Mouse (Mus musculus) liver, adult 2 months (tissue): ENCODE data around the gene Marveld1. TPM values are rescaled to one million over a fixed set of nuclear protein-coding genes. Genes with fewer than 3 reads are reported as not detected.

Experiments
- DNase-seq: peaks from one replicate; pipeline ENCODE4 v3.0.0-alpha.2; 2011; ENCODE audit warnings: low read depth, low spot score; ENCODE audit errors: extremely low read depth
- H3K27ac ChIP-seq: fragments of 200-500 bp; replicated peaks from 2 replicates; pipeline ENCODE4 v1.5.1; 2012; ENCODE audit warnings: low read depth, mild to moderate bottlenecking, control low read depth, inconsistent platforms, low read length; ENCODE audit not compliant: insufficient read depth
- H3K27me3 ChIP-seq: fragments of 200-500 bp; 2 replicates; pipeline ENCODE4 v1.6.1; 2012; ENCODE audit warnings: mild to moderate bottlenecking, moderate library complexity, low read length, inconsistent platforms; ENCODE audit not compliant: control insufficient read depth, insufficient read depth
- H3K36me3 ChIP-seq: fragments of 200-500 bp; 2 replicates; pipeline ENCODE4 v1.6.1; 2012; ENCODE audit warnings: low read length, inconsistent platforms; ENCODE audit not compliant: control insufficient read depth, insufficient read depth
- H3K4me1 ChIP-seq: fragments of 200-500 bp; 2 replicates; pipeline ENCODE4 v1.6.1; 2011; ENCODE audit warnings: low read length; ENCODE audit not compliant: control insufficient read depth, insufficient read depth
- H3K4me3 ChIP-seq: fragments of 200-500 bp; 2 replicates; pipeline ENCODE4 v1.5.1; 2011; ENCODE audit warnings: low read depth, mild to moderate bottlenecking, control low read depth, low read length, moderate library complexity; ENCODE audit not compliant: insufficient read depth
- H3K79me2 ChIP-seq: fragments of 200-500 bp; 2 replicates; pipeline ENCODE4 v1.6.1; 2012; ENCODE audit warnings: inconsistent platforms, mild to moderate bottlenecking, low read length, moderate library complexity; ENCODE audit not compliant: control insufficient read depth, insufficient read depth
- H3K9ac ChIP-seq: fragments of 200-500 bp; 2 replicates; pipeline ENCODE4 v1.6.1; 2012; ENCODE audit warnings: low read depth, mild to moderate bottlenecking, control low read depth, inconsistent platforms, low read length
- CTCF ChIP-seq: fragments of 200-500 bp; IDR thresholded peaks from 2 replicates; pipeline ENCODE4 v1.5.1; 2011; ENCODE audit warnings: low read depth, low read length, control low read depth
- POLR2A ChIP-seq: fragments of 200-500 bp; IDR thresholded peaks from 2 replicates; pipeline ENCODE4 v1.6.1; 2011; ENCODE audit warnings: low read length, control low read depth; ENCODE audit not compliant: insufficient read depth; ENCODE audit errors: extremely low read depth
- WGBS: fragments of 180-500 bp; shearing (Covaris S2); methylation state at CpG from one replicate; pipeline ENCODE4 v1.1.7; 2018; 5-methylcytosine and 5-hydroxymethylcytosine counted together
- polyA plus RNA-seq: library from polyadenylated mRNA; depleted of rRNA; stranded (reverse); fragments of >200 nt; gene quantifications from 2 replicates; pipeline ENCODE4 v1.2.3, GENCODE M21; 2012
- total RNA-seq: library from RNA; depleted of rRNA; stranded (reverse); fragments of >200 nt; gene quantifications from 2 replicates; pipeline ENCODE4 v1.2.3, GENCODE M21; 2014

Gene Marveld1
- total and polyA plus RNA-seq, 2 experiments, result 12.1 to 25.7 TPM

DNA sequence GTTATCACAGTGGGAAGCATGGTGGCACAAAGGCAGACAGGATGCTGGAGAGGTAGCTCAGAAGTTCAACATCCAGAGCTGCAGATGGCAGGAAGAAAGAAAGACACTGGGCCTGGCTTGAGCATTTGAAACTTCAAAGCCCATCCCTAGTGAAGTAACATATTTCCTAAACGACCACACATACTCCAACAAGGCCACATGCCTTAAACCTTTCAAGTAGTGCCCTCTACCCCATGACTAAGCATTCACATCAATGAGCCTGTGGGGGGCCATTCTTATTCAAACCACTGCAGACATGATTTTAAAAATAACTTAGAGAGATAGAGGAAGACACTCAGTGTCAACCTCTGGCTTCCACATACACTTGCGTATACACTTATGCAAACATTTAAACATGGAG lies 4.4 kb upstream of the Marveld1 start:
- peaks cover 16% of the 10 kb centered on the region for H3K4me1 ChIP-seq
- H3K9ac ChIP-seq, result no peak overlapping the region
- WGBS, result 92% methylated on average over 2 of the region's 2 CpGs
- H3K79me2 ChIP-seq, result no peaks in the 10 kb centered on the region
- H3K27me3 ChIP-seq, result no peaks in the 10 kb centered on the region
- no peaks in the 10 kb centered on the region for H3K36me3 ChIP-seq
- H3K4me3 ChIP-seq, result no peak overlapping the region
- no peak for DNase-seq
- H3K27ac ChIP-seq, result no peak overlapping the region
- no peak for TF ChIP-seq CTCF
- no peak for TF ChIP-seq POLR2A

DNA sequence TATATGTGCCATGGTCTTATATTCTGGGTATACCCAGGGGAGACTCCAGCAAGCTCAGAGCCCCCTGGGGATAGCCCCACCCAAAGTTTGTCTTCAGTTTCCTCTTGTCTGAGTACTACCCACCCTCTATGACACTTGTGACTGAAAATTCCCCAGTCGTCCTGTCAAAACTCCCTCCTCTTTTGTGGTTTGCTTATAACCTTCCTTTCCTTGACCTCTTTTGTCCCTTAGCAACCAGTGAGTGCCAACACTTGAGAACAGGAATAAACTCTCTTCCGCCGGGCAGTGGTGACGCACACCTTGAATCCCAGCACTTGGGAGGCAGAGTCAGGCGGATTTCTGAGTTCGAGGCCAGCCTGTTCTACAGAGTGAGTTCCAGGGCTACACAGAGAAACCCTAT lies 3.1 kb upstream of the Marveld1 start:
- Histone ChIP-seq H3K79me2 (no peaks in the 10 kb centered on the region), H3K27ac (no peak overlapping the region), H3K27me3 (no peaks in the 10 kb centered on the region), H3K9ac (no peak overlapping the region), H3K4me3 (no peak overlapping the region), H3K36me3 (no peaks in the 10 kb centered on the region), H3K4me1 (peaks cover 23% of the 10 kb centered on the region)
- TF ChIP-seq POLR2A, result no peak
- no peak for TF ChIP-seq CTCF
- WGBS, result 43% methylated on average over 6 of the region's 6 CpGs
- DNase-seq, result no peak

DNA sequence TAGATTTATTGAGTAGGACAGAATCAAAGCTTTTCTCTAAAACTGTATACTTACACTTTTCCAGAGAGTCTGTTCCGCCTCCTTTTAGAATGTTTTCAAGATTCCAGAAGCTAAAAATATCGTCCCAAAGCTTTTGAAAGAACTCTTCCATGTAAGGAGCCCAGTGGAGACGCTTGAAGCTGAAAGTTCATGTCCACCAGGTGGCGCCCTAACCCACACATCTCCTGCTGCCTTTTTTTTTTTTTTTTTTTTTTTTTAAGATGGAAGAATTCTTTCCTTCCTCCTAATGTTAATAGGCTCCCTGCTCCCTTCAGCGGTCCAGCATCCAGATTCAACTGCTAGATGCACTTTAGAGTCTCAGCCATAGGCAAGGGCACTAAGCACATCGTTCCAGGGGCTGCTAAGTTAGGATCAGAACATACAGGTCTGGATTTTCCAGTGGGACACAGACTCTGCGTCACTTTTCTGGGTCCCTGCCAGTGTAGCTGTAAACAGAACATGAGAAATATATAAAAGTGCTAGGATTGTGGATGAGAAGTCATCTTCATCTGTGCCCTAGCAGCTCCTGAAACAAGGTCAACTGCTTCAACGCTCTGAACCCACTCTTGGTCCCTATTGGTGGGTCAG lies 2.5 kb upstream of the Marveld1 start:
- Histone ChIP-seq H3K36me3 (no peaks in the 10 kb centered on the region), H3K27ac (no peak overlapping the region), H3K4me3 (no peak overlapping the region), H3K79me2 (no peaks in the 10 kb centered on the region), H3K27me3 (no peaks in the 10 kb centered on the region), H3K4me1 (peaks cover 28% of the 10 kb centered on the region), H3K9ac (no peak overlapping the region)
- DNase-seq, result peak; percentile 68
- WGBS, result 29% methylated on average over 8 of the region's 8 CpGs
- TF ChIP-seq CTCF, result peak; percentile 63
- TF ChIP-seq POLR2A, result no peak

DNA sequence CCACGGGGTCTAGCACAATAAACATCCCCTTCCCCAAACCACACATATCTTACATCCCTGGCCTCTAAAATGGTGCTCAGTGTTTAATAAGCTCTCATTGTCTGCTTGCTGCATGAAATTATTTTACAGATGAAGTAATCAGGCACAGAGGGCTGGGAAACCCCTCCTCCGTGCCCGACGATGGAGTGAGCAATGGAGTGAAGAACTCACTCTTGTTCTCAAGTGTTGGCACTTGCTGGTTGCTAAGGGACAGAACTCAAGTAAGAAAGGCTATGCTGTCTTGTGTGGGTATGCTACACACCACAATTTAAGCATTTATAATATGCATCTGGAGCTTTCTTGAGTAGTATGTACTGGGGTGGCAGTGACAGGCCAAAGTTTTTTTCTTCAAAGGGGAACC lies 2.0 kb upstream of the Marveld1 start:
- Histone ChIP-seq H3K4me1 (peaks cover 31% of the 10 kb centered on the region), H3K27ac (no peak overlapping the region; the same call in 1 of the 2 replicates), H3K4me3 (no peak overlapping the region), H3K36me3 (no peaks in the 10 kb centered on the region), H3K79me2 (no peaks in the 10 kb centered on the region), H3K27me3 (no peaks in the 10 kb centered on the region), H3K9ac (no peak overlapping the region)
- no peak for DNase-seq
- TF ChIP-seq CTCF, result no peak
- no peak for TF ChIP-seq POLR2A
- WGBS, result 57% methylated on average over 4 of the region's 4 CpGs

DNA sequence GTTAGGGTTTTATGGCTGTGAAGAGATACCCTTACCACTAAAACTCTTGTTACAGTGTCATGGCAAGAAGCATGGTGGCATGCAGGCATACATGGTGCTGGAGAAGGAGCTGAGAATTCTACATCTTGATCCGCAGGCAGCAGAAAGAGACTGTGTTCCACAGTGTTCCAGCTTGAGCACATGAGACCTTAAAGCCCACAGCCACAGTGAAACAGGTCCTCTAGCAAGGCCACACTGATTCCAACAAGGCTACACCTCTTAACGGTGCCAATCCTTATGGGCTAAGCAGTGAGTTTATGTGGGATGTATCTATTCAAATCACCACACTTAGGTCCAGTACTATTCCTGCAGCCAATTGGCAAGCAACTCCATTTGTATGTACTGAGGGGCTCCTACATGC lies 1.5 kb upstream of the Marveld1 start:
- TF ChIP-seq CTCF, result no peak
- no peak for TF ChIP-seq POLR2A
- Histone ChIP-seq H3K27me3 (no peaks in the 10 kb centered on the region), H3K27ac (peak overlapping the region; percentile 79), H3K4me3 (no peak overlapping the region), H3K79me2 (no peaks in the 10 kb centered on the region), H3K9ac (no peak overlapping the region), H3K36me3 (no peaks in the 10 kb centered on the region), H3K4me1 (peaks cover 34% of the 10 kb centered on the region)
- 85% methylated on average over 2 of the region's 2 CpGs for WGBS
- no peak for DNase-seq

DNA sequence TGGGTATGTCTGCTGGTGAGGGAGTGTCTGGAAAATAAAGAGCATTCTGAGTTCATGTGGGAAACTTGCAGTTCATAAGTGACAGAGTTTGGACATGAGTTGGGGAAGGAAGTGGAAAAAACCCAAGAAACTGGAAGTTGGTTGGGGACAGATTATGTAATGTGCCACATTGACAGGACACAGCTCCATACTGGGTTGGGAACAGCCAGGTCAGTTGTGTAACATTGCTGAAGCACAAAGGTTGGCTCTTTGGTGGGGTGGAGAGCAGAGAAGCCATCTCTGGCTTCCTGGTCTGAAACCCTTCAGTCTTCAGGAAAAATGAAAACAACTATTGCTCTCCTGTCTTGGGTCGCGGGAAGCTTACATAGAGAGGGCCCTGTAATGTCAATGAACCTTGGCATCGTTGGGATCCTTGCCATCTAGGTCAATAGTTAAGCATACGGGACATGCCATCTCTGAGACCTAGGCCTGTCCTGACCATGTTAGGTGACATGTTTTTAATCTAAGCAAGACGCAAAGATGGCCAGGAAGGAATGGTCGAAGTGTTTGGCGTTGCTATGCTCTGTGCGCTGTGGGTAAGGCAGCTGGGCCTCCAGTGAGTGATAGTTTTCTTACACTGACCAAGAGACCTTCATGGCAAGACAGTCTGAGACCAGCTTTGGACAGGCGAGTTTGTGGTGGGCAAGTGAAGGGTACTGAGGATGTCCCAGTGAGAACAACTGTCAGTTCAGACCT lies 757 bp upstream of the Marveld1 start:
- H3K4me3 ChIP-seq, result no peak overlapping the region
- peak overlapping the region; percentile 94 for H3K9ac ChIP-seq
- 50% methylated on average over 9 of the region's 9 CpGs for WGBS
- H3K4me1 ChIP-seq, result peaks cover 38% of the 10 kb centered on the region
- no peaks in the 10 kb centered on the region for H3K36me3 ChIP-seq
- H3K27ac ChIP-seq, result peak overlapping the region; percentile 88
- DNase-seq, result peak; percentile 96
- no peaks in the 10 kb centered on the region for H3K79me2 ChIP-seq
- TF ChIP-seq CTCF, result no peak
- TF ChIP-seq POLR2A, result no peak
- no peaks in the 10 kb centered on the region for H3K27me3 ChIP-seq
